Mouse (Mus musculus) lung, adult 2 months (tissue): ENCODE data around the gene Eif3c.

ENCODE experiments used
- CTCF ChIP-seq: fragments of 200-500 bp; IDR thresholded peaks from 2 replicates; pipeline ENCODE4 v1.5.1; 2011; ENCODE audit warnings: mild to moderate bottlenecking, low read length, control low read depth; ENCODE audit not compliant: insufficient read depth
- POLR2A ChIP-seq: fragments of 200-500 bp; IDR thresholded peaks from 2 replicates; pipeline ENCODE4 v1.6.1; 2011; ENCODE audit warnings: low read depth, mild to moderate bottlenecking, control low read depth, low read length, borderline replicate concordance; ENCODE audit errors: extremely low read depth

- TF ChIP-seq POLR2A (no peak), CTCF (no peak)
These were observed 15.4 kb upstream of the Eif3c start for GRCm38 (mm10) chr7:126581661-126582060.
